Comparison of ENCODE assay signal across 8 mouse cellular contexts in genomic region chr1:171111020-171111780, GRCm38 (mm10). TPM values are rescaled to one million over a fixed set of nuclear protein-coding genes. Genes with fewer than 3 reads are reported as not detected.
DNase-seq lines count a peak whose midpoint lies in the region; ATAC-seq and TF ChIP-seq lines count a peak whose summit lies in the region.

No protein-coding gene starts in this region.

- peak overlapping the region; percentile 75 for H3K9ac ChIP-seq in MEL (ENCODE audit: control insufficient read depth, low read depth, low read length, poor library complexity, severe bottlenecking)
- peak overlapping the region; percentile 52 for H3K9ac ChIP-seq in forebrain, postnatal 0 days
- peak overlapping the region; percentile 52 for H3K9ac ChIP-seq in neural tube, embryonic 15.5 days (replicated peaks)

- no peaks in the 10 kb centered on the region for H3K27me3 ChIP-seq in MEL (ENCODE audit: control insufficient read depth in 1 of 2, insufficient read depth in 2 of 2, low read length in 2 of 2)
- H3K27me3 ChIP-seq in cerebellum, adult 2 months (ENCODE audit: control insufficient read depth, insufficient read depth, low read length) = no peaks in the 10 kb centered on the region
- H3K27me3 ChIP-seq in forebrain, postnatal 0 days (ENCODE audit: insufficient read depth, low read length) = no peaks in the 10 kb centered on the region
- H3K27me3 ChIP-seq in neural tube, embryonic 15.5 days (replicated peaks) = no peaks in the 10 kb centered on the region

- TF ChIP-seq CTCF in MEL (IDR thresholded peaks at IDR 0.05 in 2 of 3, conservative IDR thresholded peaks at IDR 0.05 in 1 of 3; ENCODE audit: control insufficient read depth in 1 of 3, insufficient read depth in 1 of 3, low read depth in 2 of 3, low read length in 3 of 3, poor library complexity in 1 of 3, severe bottlenecking in 1 of 3) = peak; percentile 77 to 98 (median 97)
- TF ChIP-seq CTCF in cerebellum, adult 2 months (IDR thresholded peaks at IDR 0.05; ENCODE audit: borderline replicate concordance, insufficient read depth, low read depth, low read length) = peak; percentile 85
- TF ChIP-seq CTCF in forebrain, postnatal 0 days (IDR thresholded peaks at IDR 0.05; ENCODE audit: low read depth) = peak; percentile 98
- TF ChIP-seq CTCF in layer of hippocampus, adult 2 months (conservative IDR thresholded peaks at IDR 0.05) = peak; percentile 100
- TF ChIP-seq CTCF in lung, adult 2 months (IDR thresholded peaks at IDR 0.05; ENCODE audit: insufficient read depth, low read length) = peak; percentile 83

- ATAC-seq in forebrain, postnatal 0 days = peak; percentile 96
- ATAC-seq in neural tube, embryonic 15.5 days (ENCODE audit: low FRiP score) = peak; percentile 94

- TF ChIP-seq EP300 in MEL (IDR thresholded peaks at IDR 0.05; ENCODE audit: low read depth in 1 of 2, low read length in 2 of 2) = no peak

- H3K79me2 ChIP-seq in MEL (ENCODE audit: control insufficient read depth, insufficient read depth, low read length, poor library complexity) = no peaks in the 10 kb centered on the region; the same call in 1 of the 2 replicates

- under 1% methylated on average over 38 of the region's 38 CpGs for WGBS in cerebellum, adult 2 months
- WGBS in forebrain, postnatal 0 days = under 1% methylated on average over 38 of the region's 38 CpGs
- WGBS in lung, adult 2 months = under 1% methylated on average over 38 of the region's 38 CpGs
- under 1% methylated on average over 38 of the region's 38 CpGs for whole genome bisulfite sequencing in neural tube, embryonic 15.5 days

- TF ChIP-seq POLR2A in MEL (IDR thresholded peaks at IDR 0.05; ENCODE audit: control insufficient read depth in 1 of 2, insufficient read depth in 1 of 2, low read depth in 1 of 2, low read length in 2 of 2, poor library complexity in 1 of 2) = peak in 1 of 2 experiments; percentile 35; a peak in 1 of 4 replicates
- TF ChIP-seq POLR2A in cerebellum, adult 2 months (IDR thresholded peaks at IDR 0.05; ENCODE audit: borderline replicate concordance, insufficient read depth, low read length) = no peak
- TF ChIP-seq POLR2A in lung, adult 2 months (IDR thresholded peaks at IDR 0.05; ENCODE audit: borderline replicate concordance, extremely low read depth, low read depth, low read length) = no peak

- TF ChIP-seq RAD21 in MEL (IDR thresholded peaks at IDR 0.05; ENCODE audit: low read depth, low read length) = peak; percentile 90

- H3K36me3 ChIP-seq in MEL (ENCODE audit: control insufficient read depth in 1 of 2, insufficient read depth in 2 of 2, low read length in 2 of 2) = peaks cover 0 to 17% of the 10 kb centered on the region in 2 experiments; a peak in 2 of 4 replicates
- H3K36me3 ChIP-seq in forebrain, postnatal 0 days (ENCODE audit: insufficient read depth) = no peaks in the 10 kb centered on the region
- no peaks in the 10 kb centered on the region for H3K36me3 ChIP-seq in neural tube, embryonic 15.5 days

- H3K9me3 ChIP-seq in MEL (replicated peaks; ENCODE audit: insufficient read depth, low read length) = no peaks in the 10 kb centered on the region
- no peaks in the 10 kb centered on the region for H3K9me3 ChIP-seq in forebrain, postnatal 0 days (ENCODE audit: low read length)
- no peaks in the 10 kb centered on the region for H3K9me3 ChIP-seq in neural tube, embryonic 15.5 days (replicated peaks)

- H3K27ac ChIP-seq in MEL (ENCODE audit: control insufficient read depth, low read depth, low read length) = peak overlapping the region; percentile 73
- H3K27ac ChIP-seq in cerebellum, adult 2 months (ENCODE audit: insufficient read depth, low read length) = peak overlapping the region; percentile 78
- peak overlapping the region; percentile 80 for H3K27ac ChIP-seq in forebrain, postnatal 0 days (ENCODE audit: low read depth, low read length)
- peak overlapping the region; percentile 81 for H3K27ac ChIP-seq in layer of hippocampus, adult 2 months
- H3K27ac ChIP-seq in neural tube, embryonic 15.5 days (replicated peaks) = peak overlapping the region; percentile 85

- peaks cover 8 to 15% of the 10 kb centered on the region in 2 experiments for H3K4me1 ChIP-seq in MEL (ENCODE audit: control insufficient read depth in 1 of 2, insufficient read depth in 2 of 2, low read length in 2 of 2)
- H3K4me1 ChIP-seq in cerebellum, adult 2 months (ENCODE audit: control insufficient read depth, insufficient read depth, low read length) = no peaks in the 10 kb centered on the region
- H3K4me1 ChIP-seq in forebrain, postnatal 0 days (ENCODE audit: insufficient read depth) = 0 out of 2 replicates have a peak, but pooled peaks cover 7% of the 10 kb centered on the region
- peaks cover 5% of the 10 kb centered on the region; the same call in 1 of the 2 replicates for H3K4me1 ChIP-seq in lung, adult 2 months (ENCODE audit: control insufficient read depth, insufficient read depth, low read length)
- H3K4me1 ChIP-seq in neural tube, embryonic 15.5 days = peaks cover 31% of the 10 kb centered on the region

- DNase-seq in MEL (ENCODE audit: low read depth, low spot score) = peak; percentile 96
- peak; percentile 94 to 97 for DNase-seq in cerebellum, adult 2 months
- DNase-seq in forebrain, postnatal 0 days = peak; percentile 99
- peak; percentile 95 for DNase-seq in heart, postnatal 4 days
- DNase-seq in layer of hippocampus, adult 2 months (ENCODE audit: low spot score in 2 of 2) = peak; percentile 92 to 93
- DNase-seq in lung, adult 2 months = peak; percentile 93
- peak; percentile 93 for DNase-seq in testis, postnatal 10 days (ENCODE audit: low spot score)

- peak overlapping the region; percentile 57 for H3K4me2 ChIP-seq in forebrain, postnatal 0 days (ENCODE audit: low read depth)
- peak overlapping the region; percentile 89 for H3K4me2 ChIP-seq in neural tube, embryonic 15.5 days

- H3K4me3 ChIP-seq in MEL (ENCODE audit: control insufficient read depth in 1 of 2, insufficient read depth in 1 of 2, low read depth in 2 of 2, low read length in 2 of 2) = peak overlapping the region; percentile 53 to 77
- H3K4me3 ChIP-seq in cerebellum, adult 2 months (replicated peaks; ENCODE audit: insufficient read depth, low read depth, low read length) = peak overlapping the region; percentile 80
- H3K4me3 ChIP-seq in forebrain, postnatal 0 days (ENCODE audit: low read depth, low read length) = peak overlapping the region; percentile 52
- peak overlapping the region; percentile 84 for H3K4me3 ChIP-seq in layer of hippocampus, adult 2 months
- peak overlapping the region; percentile 82 for H3K4me3 ChIP-seq in lung, adult 2 months (replicated peaks; ENCODE audit: extremely low read depth, low read depth, low read length)
- peak overlapping the region; percentile 56 for H3K4me3 ChIP-seq in neural tube, embryonic 15.5 days (replicated peaks)

TF ChIP-seq in MEL, 35 proteins besides CTCF, POLR2A, EP300 and RAD21 (continues in another document):
- TF ChIP-seq ZC3H11A (IDR thresholded peaks at IDR 0.05; ENCODE audit: low read depth, low read length) = peak; percentile 66

RNA-seq across cellular contexts. Expression of gene Cfap126, which starts 2.5 kb away (rescaled TPM):
- total RNA-seq in MEL (2012; rRNA removed) = 0.69 and 0.75 TPM in 2 replicates
- 1 to 10 TPM in 1 of 2 experiments, not detected in 1; 3.5 TPM for polyA plus RNA-seq in MEL (2012; ENCODE audit: insufficient read depth in 1 of 2, insufficient read length in 2 of 2, low read depth in 1 of 2, low replicate concordance in 2 of 2, missing spikeins in 1 of 2)
- 5.6 and 8.0 TPM in 2 replicates for polyA plus RNA-seq in cerebellum, adult 2 months (2012; rRNA removed)
- total RNA-seq in forebrain, postnatal 0 days (2014; rRNA removed) = 1.7 and 2.4 TPM in 2 replicates
- polyA plus RNA-seq in forebrain, postnatal 0 days (2015; fragmentation: Nextera tagmentation; extraction: Ambion mirVana) = 11.7 and 13.7 TPM in 2 replicates
- total RNA-seq in heart, postnatal 4 days (2021) = 1 to 10 TPM in 1 of 2 experiments, under 1 TPM in 1; 0.64 to 1.5 TPM
- 1 to 10 TPM in 1 of 2 experiments, under 1 TPM in 1; 0.76 to 2.4 TPM for total RNA-seq in layer of hippocampus, adult 2 months (2021)
- 28.2 and 45.5 TPM in 2 replicates for polyA plus RNA-seq in lung, adult 2 months (2012; rRNA removed)
- 4.4 and 6.3 TPM in 2 replicates for polyA plus RNA-seq in neural tube, embryonic 15.5 days (2015; fragmentation: Nextera tagmentation; extraction: Ambion mirVana)

RNA-seq across cellular contexts. Expression of gene Sdhc, which starts 39.2 kb away (rescaled TPM):
- total RNA-seq in MEL (2012; rRNA removed) = 79.4 and 88.2 TPM in 2 replicates
- 100 to 1,000 TPM in 1 of 2 experiments, not detected in 1; 224 TPM for polyA plus RNA-seq in MEL (2012; ENCODE audit: insufficient read depth in 1 of 2, insufficient read length in 2 of 2, low read depth in 1 of 2, low replicate concordance in 2 of 2, missing spikeins in 1 of 2)
- 302 and 305 TPM in 2 replicates for polyA plus RNA-seq in cerebellum, adult 2 months (2012; rRNA removed)
- total RNA-seq in forebrain, postnatal 0 days (2014; rRNA removed) = 195 and 197 TPM in 2 replicates
- polyA plus RNA-seq in forebrain, postnatal 0 days (2015; fragmentation: Nextera tagmentation; extraction: Ambion mirVana) = 285 and 302 TPM in 2 replicates
- 100 to 1,000 TPM; 847 to 901 TPM for total RNA-seq in heart, postnatal 4 days (2021)
- 100 to 1,000 TPM; 185 to 201 TPM for total RNA-seq in layer of hippocampus, adult 2 months (2021)
- polyA plus RNA-seq in lung, adult 2 months (2012; rRNA removed) = 136 and 191 TPM in 2 replicates
- polyA plus RNA-seq in neural tube, embryonic 15.5 days (2015; fragmentation: Nextera tagmentation; extraction: Ambion mirVana) = 311 and 314 TPM in 2 replicates

RNA-seq across cellular contexts. Expression of gene Mpz, which starts 39.3 kb away (rescaled TPM):
- 0.10 TPM in 1 of 2 replicates, not detected in the other for total RNA-seq in MEL (2012; rRNA removed)
- polyA plus RNA-seq in MEL (2012; ENCODE audit: insufficient read depth in 1 of 2, insufficient read length in 2 of 2, low read depth in 1 of 2, low replicate concordance in 2 of 2, missing spikeins in 1 of 2) = under 1 TPM in 1 of 2 experiments, not detected in 1; 0.28 TPM
- polyA plus RNA-seq in cerebellum, adult 2 months (2012; rRNA removed) = 0.16 and 0.34 TPM in 2 replicates
- total RNA-seq in forebrain, postnatal 0 days (2014; rRNA removed) = 0.38 TPM in 1 of 2 replicates, not detected in the other
- polyA plus RNA-seq in forebrain, postnatal 0 days (2015; fragmentation: Nextera tagmentation; extraction: Ambion mirVana) = 0.30 and 0.67 TPM in 2 replicates
- total RNA-seq in heart, postnatal 4 days (2021) = 10 to 100 TPM in 1 of 2 experiments, 1 to 10 TPM in 1; 9.3 to 34.8 TPM
- total RNA-seq in layer of hippocampus, adult 2 months (2021) = not detected
- 15.9 and 24.9 TPM in 2 replicates for polyA plus RNA-seq in lung, adult 2 months (2012; rRNA removed)
- polyA plus RNA-seq in neural tube, embryonic 15.5 days (2015; fragmentation: Nextera tagmentation; extraction: Ambion mirVana) = 8.8 and 11.0 TPM in 2 replicates

RNA-seq across cellular contexts. Expression of gene Fcgr3, which starts 46.5 kb away (rescaled TPM):
- 0.39 and 0.62 TPM in 2 replicates for total RNA-seq in MEL (2012; rRNA removed)
- polyA plus RNA-seq in MEL (2012; ENCODE audit: insufficient read depth in 1 of 2, insufficient read length in 2 of 2, low read depth in 1 of 2, low replicate concordance in 2 of 2, missing spikeins in 1 of 2) = 1 to 10 TPM in 1 of 2 experiments, not detected in 1; 6.1 TPM
- polyA plus RNA-seq in cerebellum, adult 2 months (2012; rRNA removed) = 5.2 and 6.0 TPM in 2 replicates
- total RNA-seq in forebrain, postnatal 0 days (2014; rRNA removed) = 13.5 and 14.9 TPM in 2 replicates
- polyA plus RNA-seq in forebrain, postnatal 0 days (2015; fragmentation: Nextera tagmentation; extraction: Ambion mirVana) = 13.9 and 14.6 TPM in 2 replicates
- total RNA-seq in heart, postnatal 4 days (2021) = 1 to 10 TPM; 4.2 to 4.6 TPM
- 10 to 100 TPM; 12.0 to 12.3 TPM for total RNA-seq in layer of hippocampus, adult 2 months (2021)
- polyA plus RNA-seq in lung, adult 2 months (2012; rRNA removed) = 19.5 and 23.3 TPM in 2 replicates
- polyA plus RNA-seq in neural tube, embryonic 15.5 days (2015; fragmentation: Nextera tagmentation; extraction: Ambion mirVana) = 11.5 and 11.8 TPM in 2 replicates

Comparison
In these comparisons a context has a peak if more than half of its experiments do, and no peak if none do; other contexts are left out.
1. Peak in every context shown above with its lines: DNase-seq, ATAC-seq, H3K4me3 ChIP-seq and H3K27ac ChIP-seq.